Mouse (Mus musculus) heart, postnatal 10 days (tissue): Measurements from ENCODE around the gene Ppp1r9b. TPM values are rescaled to one million over a fixed set of nuclear protein-coding genes. Genes with fewer than 3 reads are reported as not detected.

Experiments
- DNase-seq, 2 experiments: peaks; one replicate each; pipeline ENCODE4 v3.0.0; 2021
- intact Hi-C: fragments of 180-260 bp; cut with DNase I; formaldehyde crosslinking; loops from one replicate; pipeline ENCODE4 v1.15.1; 2025
- total RNA-seq, 2 experiments: library from RNA; stranded (reverse); gene quantifications; 2 replicates each; pipeline ENCODE4 v1.2.3; 2021

Ppp1r9b gene
- total RNA-seq, 2 experiments from 2014 or later: 51.3 to 58.5 TPM

- intact Hi-C loops: loop anchor here (5.0 to 10.0 kb wide), 2 partner anchors 62 to 215 kb away; partner anchors contain the start of gene Sgca
- no peak for DNase-seq
Measured at GRCm38 (mm10) chr11:95039766-95040165, 48.9 kb downstream of the Ppp1r9b start.

GRCm38 (mm10) chr11:95040491-95041138 is 49.8 kb downstream of the Ppp1r9b start:
- intact Hi-C loops: loop anchor here (5.0 to 10.0 kb wide), 2 partner anchors 63 to 214 kb away; partner anchors contain the start of gene Sgca
- DNase-seq: peak; percentile 90 to 92

GRCm38 (mm10) chr11:95041139-95041609 is 50.3 kb downstream of the Ppp1r9b start, which contains the start of gene Pdk2:
TSS of gene Pdk2 (minus strand) at chr11:95041354.
- intact Hi-C loops: loop anchor here (5.0 to 10.0 kb wide), 2 partner anchors 64 to 214 kb away; partner anchors contain the start of gene Sgca
- DNase-seq: peak; percentile 97 to 98

GRCm38 (mm10) chr11:95042096-95042495 is 51.3 kb downstream of the Ppp1r9b start:
- peak; percentile 87 to 90 for DNase-seq
- intact Hi-C loops: loop anchor here (2.0 to 10.0 kb wide), 3 partner anchors 65 to 213 kb away; partner anchors contain the start of gene Sgca

- no peak for DNase-seq
- intact Hi-C loops: loop anchor here (2.0 to 10.0 kb wide), 3 partner anchors 66 to 212 kb away; partner anchors contain the start of gene Sgca
Measured at GRCm38 (mm10) chr11:95043060-95043459, 52.2 kb downstream of the Ppp1r9b start.

GRCm38 (mm10) chr11:95043608-95044007 is 52.8 kb downstream of the Ppp1r9b start:
- no peak for DNase-seq
- intact Hi-C loops: loop anchor here (2.0 to 10.0 kb wide), 3 partner anchors 66 to 211 kb away; partner anchors contain the start of gene Sgca

- intact Hi-C loops: loop anchor here (5.0 to 10.0 kb wide), 2 partner anchors 67 to 210 kb away; partner anchors contain the start of gene Sgca
- no peak for DNase-seq
Measured at GRCm38 (mm10) chr11:95044185-95044870, 53.5 kb downstream of the Ppp1r9b start.

GRCm38 (mm10) chr11:95046980-95047680 is 56.3 kb downstream of the Ppp1r9b start:
- DNase-seq: peak; percentile 69 to 80
- intact Hi-C loops: loop anchor here (1.0 to 10.0 kb wide), 4 partner anchors 28 to 208 kb away; no protein-coding TSS in a partner anchor

- peak in 1 of 2 experiments; percentile 20 for DNase-seq
- intact Hi-C loops: no loop called here
Measured at GRCm38 (mm10) chr11:95053062-95053461, 62.2 kb downstream of the Ppp1r9b start.

Other genes with a start within 250 kb of the Ppp1r9b start
- 1 to 10 TPM; 1.1 to 1.4 TPM for gene Cdc34b, start 249.3 kb upstream of the Ppp1r9b start, total RNA-seq
- not detected for gene Tmem92, start 208.3 kb upstream of the Ppp1r9b start, total RNA-seq
- 100 to 1,000 TPM; 869 to 988 TPM for gene Col1a1, start 54.8 kb upstream of the Ppp1r9b start, total RNA-seq
- gene Hils1, start 23.4 kb upstream of the Ppp1r9b start, total RNA-seq: not detected
- gene Sgca, start 14.7 kb upstream of the Ppp1r9b start, total RNA-seq: 100 to 1,000 TPM; 123 to 128 TPM
- gene Samd14, start 18.8 kb downstream of the Ppp1r9b start, total RNA-seq: 1 to 10 TPM; 4.1 to 5.9 TPM
- 100 to 1,000 TPM; 261 to 278 TPM for gene Pdk2, start 50.3 kb downstream of the Ppp1r9b start, total RNA-seq
- 10 to 100 TPM; 14.3 to 14.6 TPM for gene Itga3, start 85.8 kb downstream of the Ppp1r9b start, total RNA-seq
- gene Dlx3, start 129.1 kb downstream of the Ppp1r9b start, total RNA-seq: not detected
- under 1 TPM in 1 of 2 experiments, not detected in 1; 0.12 TPM for gene Dlx4, start 155.2 kb downstream of the Ppp1r9b start, total RNA-seq